Mouse (Mus musculus) neural tube, embryonic 15.5 days (tissue): Measurements from ENCODE around the gene Zswim5. TPM values are rescaled to one million over a fixed set of nuclear protein-coding genes. Genes with fewer than 3 reads are reported as not detected.

ENCODE experiments used
- ATAC-seq: fragments of 200-750 bp; cut with Nextera tagmentation; 2 replicates; pipeline ENCODE4 v1.8.0; 2017; ENCODE audit warnings: mild to moderate bottlenecking, moderate TSS enrichment, moderate library complexity; ENCODE audit not compliant: low FRiP score
- H3K27ac ChIP-seq: fragments of 300-500 bp; sonication (generic); replicated peaks from 2 replicates; pipeline ENCODE4 v1.5.1; 2015; ENCODE audit warnings: mild to moderate bottlenecking, inconsistent platforms
- H3K27me3 ChIP-seq: fragments of 300-500 bp; sonication (generic); replicated peaks from 2 replicates; pipeline ENCODE4 v1.6.1; 2015; ENCODE audit warnings: inconsistent platforms
- H3K36me3 ChIP-seq: fragments of 300-500 bp; sonication (generic); 2 replicates; pipeline ENCODE4 v1.6.1; 2015; ENCODE audit warnings: inconsistent platforms
- H3K4me1 ChIP-seq: fragments of 300-500 bp; sonication (generic); 2 replicates; pipeline ENCODE4 v1.6.1; 2015; ENCODE audit warnings: inconsistent platforms
- H3K4me2 ChIP-seq: fragments of 300-500 bp; sonication (generic); 2 replicates; pipeline ENCODE4 v1.6.1; 2015; ENCODE audit warnings: inconsistent platforms, mild to moderate bottlenecking, moderate library complexity
- H3K4me3 ChIP-seq: fragments of 300-500 bp; sonication (generic); replicated peaks from 2 replicates; pipeline ENCODE4 v1.5.1; 2015; ENCODE audit warnings: mild to moderate bottlenecking, inconsistent platforms
- H3K9ac ChIP-seq: fragments of 300-500 bp; sonication (generic); replicated peaks from 2 replicates; pipeline ENCODE4 v1.6.1; 2015; ENCODE audit warnings: mild to moderate bottlenecking, inconsistent platforms
- H3K9me3 ChIP-seq: fragments of 300-500 bp; sonication (generic); replicated peaks from 2 replicates; pipeline ENCODE4 v1.6.1; 2016; ENCODE audit warnings: inconsistent platforms
- WGBS: fragments of 180-500 bp; shearing (Covaris S2); methylation state at CpG from one replicate; pipeline ENCODE4 v1.1.7; 2015; ENCODE audit warnings: mixed read lengths; 5-methylcytosine and 5-hydroxymethylcytosine counted together
- polyA plus RNA-seq: library from polyadenylated mRNA; unstranded; fragments of >200 nt; fragmentation: Nextera tagmentation; extraction: Ambion mirVana; gene quantifications from 2 replicates; pipeline ENCODE4 v1.2.1, GENCODE M21; 2015

The Zswim5 gene
- polyA plus RNA-seq, 1 experiment from 2014 or later = 4.4 TPM

GRCm38 (mm10) chr4:116862023-116862422 is 15.2 kb upstream of the Zswim5 start:
- whole genome bisulfite sequencing = 63% methylated on average over 8 of the region's 8 CpGs
- Histone ChIP-seq H3K9ac (no peak overlapping the region), H3K27me3 (no peaks in the 10 kb centered on the region), H3K9me3 (no peaks in the 10 kb centered on the region), H3K36me3 (no peaks in the 10 kb centered on the region), H3K4me3 (no peak overlapping the region), H3K4me2 (no peak overlapping the region), H3K4me1 (no peaks in the 10 kb centered on the region), H3K27ac (peak overlapping the region; percentile 28; the same call in 1 of the 2 replicates)
- peak; percentile 31; the same call in 1 of the 2 replicates for ATAC-seq

- no peak overlapping the region for H3K9ac ChIP-seq
- 81% methylated on average over 3 of the region's 3 CpGs for WGBS
- H3K4me3 ChIP-seq = no peak overlapping the region
- H3K27ac ChIP-seq = no peak overlapping the region
- ATAC-seq = no peak
- H3K9me3 ChIP-seq = no peaks in the 10 kb centered on the region
- H3K36me3 ChIP-seq = no peaks in the 10 kb centered on the region
- peaks cover 3% of the 10 kb centered on the region; the same call in 1 of the 2 replicates for H3K27me3 ChIP-seq
- no peaks in the 10 kb centered on the region for H3K4me1 ChIP-seq
- no peak overlapping the region for H3K4me2 ChIP-seq
Observed at GRCm38 (mm10) chr4:116869898-116870297, 7.3 kb upstream of the Zswim5 start.

- Histone ChIP-seq H3K9ac (no peak overlapping the region), H3K27ac (no peak overlapping the region), H3K4me1 (peaks cover 7% of the 10 kb centered on the region), H3K4me2 (no peak overlapping the region), H3K9me3 (no peaks in the 10 kb centered on the region), H3K27me3 (peaks cover 3% of the 10 kb centered on the region; the same call in 1 of the 2 replicates), H3K36me3 (no peaks in the 10 kb centered on the region), H3K4me3 (no peak overlapping the region)
- no peak for ATAC-seq
- WGBS = 86% methylated on average over 4 of the region's 4 CpGs
Observed at GRCm38 (mm10) chr4:116874595-116874994, 2.6 kb upstream of the Zswim5 start.

- H3K36me3 ChIP-seq = no peaks in the 10 kb centered on the region
- H3K27ac ChIP-seq = peak overlapping the region; percentile 96
- peak overlapping the region; percentile 90 for H3K9ac ChIP-seq
- peak; percentile 65 for ATAC-seq
- H3K9me3 ChIP-seq = no peaks in the 10 kb centered on the region
- peak overlapping the region; percentile 83 for H3K4me3 ChIP-seq
- peaks cover 3% of the 10 kb centered on the region; the same call in 1 of the 2 replicates for H3K27me3 ChIP-seq
- H3K4me1 ChIP-seq = peaks cover 9% of the 10 kb centered on the region
- under 1% methylated on average over 15 of the region's 15 CpGs for WGBS
- peak overlapping the region; percentile 82 for H3K4me2 ChIP-seq
Observed at GRCm38 (mm10) chr4:116876630-116876994, 564 bp upstream of the Zswim5 start.

GRCm38 (mm10) chr4:116877729-116878321 is 649 bp downstream of the Zswim5 start:
- no peak; the same call in 1 of the 2 replicates for ATAC-seq
- H3K9me3 ChIP-seq = no peaks in the 10 kb centered on the region
- peak overlapping the region; percentile 83 for H3K4me3 ChIP-seq
- H3K9ac ChIP-seq = peak overlapping the region; percentile 90
- peak overlapping the region; percentile 82 for H3K4me2 ChIP-seq
- peaks cover 3% of the 10 kb centered on the region; the same call in 1 of the 2 replicates for H3K27me3 ChIP-seq
- H3K27ac ChIP-seq = peak overlapping the region; percentile 96
- H3K4me1 ChIP-seq = peaks cover 9% of the 10 kb centered on the region
- 1% methylated on average over 50 of the region's 57 CpGs for WGBS
- H3K36me3 ChIP-seq = no peaks in the 10 kb centered on the region

- Histone ChIP-seq H3K4me3 (peak overlapping the region; percentile 83), H3K9me3 (no peaks in the 10 kb centered on the region), H3K36me3 (no peaks in the 10 kb centered on the region), H3K27me3 (peaks cover 3% of the 10 kb centered on the region; the same call in 1 of the 2 replicates), H3K4me2 (peak overlapping the region; percentile 82), H3K27ac (peak overlapping the region; percentile 96), H3K4me1 (peaks cover 9% of the 10 kb centered on the region), H3K9ac (peak overlapping the region; percentile 90)
- ATAC-seq = no peak
- 4% methylated on average over 11 of the region's 11 CpGs for WGBS
Observed at GRCm38 (mm10) chr4:116878491-116878890, 1.3 kb downstream of the Zswim5 start.

- no peak for ATAC-seq
- H3K4me3 ChIP-seq = no peak overlapping the region
- H3K36me3 ChIP-seq = no peaks in the 10 kb centered on the region
- no peak overlapping the region for H3K4me2 ChIP-seq
- no peak overlapping the region for H3K9ac ChIP-seq
- no peaks in the 10 kb centered on the region for H3K9me3 ChIP-seq
- H3K27ac ChIP-seq = no peak overlapping the region
- peaks cover 4% of the 10 kb centered on the region for H3K4me1 ChIP-seq
- H3K27me3 ChIP-seq = no peaks in the 10 kb centered on the region
Observed at GRCm38 (mm10) chr4:116882679-116883078, 5.5 kb downstream of the Zswim5 start.

GRCm38 (mm10) chr4:116894200-116895080 is 17.3 kb downstream of the Zswim5 start:
- no peak for ATAC-seq
- H3K4me1 ChIP-seq = peaks cover 9% of the 10 kb centered on the region
- no peak overlapping the region for H3K9ac ChIP-seq
- WGBS = 60% methylated on average over 4 of the region's 4 CpGs
- H3K27ac ChIP-seq = no peak overlapping the region
- no peaks in the 10 kb centered on the region for H3K27me3 ChIP-seq
- H3K4me3 ChIP-seq = no peak overlapping the region
- no peaks in the 10 kb centered on the region for H3K36me3 ChIP-seq
- no peaks in the 10 kb centered on the region for H3K9me3 ChIP-seq
- no peak overlapping the region for H3K4me2 ChIP-seq

- 30% methylated on average over 4 of the region's 4 CpGs for WGBS
- H3K27me3 ChIP-seq = no peaks in the 10 kb centered on the region
- no peaks in the 10 kb centered on the region for H3K9me3 ChIP-seq
- no peak overlapping the region for H3K9ac ChIP-seq
- no peak for ATAC-seq
- H3K4me2 ChIP-seq = no peak overlapping the region
- H3K4me3 ChIP-seq = no peak overlapping the region
- H3K4me1 ChIP-seq = peaks cover 6% of the 10 kb centered on the region
- no peak overlapping the region for H3K27ac ChIP-seq
- H3K36me3 ChIP-seq = no peaks in the 10 kb centered on the region
Observed at GRCm38 (mm10) chr4:116910489-116911181, 33.5 kb downstream of the Zswim5 start.

GRCm38 (mm10) chr4:116911202-116911601 is 34.0 kb downstream of the Zswim5 start:
- Histone ChIP-seq H3K9ac (no peak overlapping the region), H3K36me3 (no peaks in the 10 kb centered on the region), H3K4me2 (no peak overlapping the region), H3K27me3 (no peaks in the 10 kb centered on the region), H3K4me3 (no peak overlapping the region), H3K4me1 (peaks cover 6% of the 10 kb centered on the region), H3K9me3 (no peaks in the 10 kb centered on the region), H3K27ac (no peak overlapping the region)
- no peak for ATAC-seq
- WGBS = 35% methylated on average over 5 of the region's 5 CpGs

GRCm38 (mm10) chr4:116913318-116913717 is 36.1 kb downstream of the Zswim5 start:
- Histone ChIP-seq H3K9me3 (no peaks in the 10 kb centered on the region), H3K27ac (no peak overlapping the region), H3K4me3 (no peak overlapping the region), H3K4me2 (no peak overlapping the region), H3K36me3 (no peaks in the 10 kb centered on the region), H3K4me1 (peaks cover 6% of the 10 kb centered on the region), H3K27me3 (no peaks in the 10 kb centered on the region), H3K9ac (no peak overlapping the region)
- 90% methylated on average over 2 of the region's 2 CpGs for WGBS
- no peak for ATAC-seq
